Mouse (Mus musculus) lung, postnatal 0 days (tissue): ENCODE measurements at regions not wholly inside any gene's neighbourhood (a gene's known extent, or its start where the extent isn't known, plus 50 kb on each side); places are given as distances from the start of the nearest gene placed in this dataset.

Experiments used
- ATAC-seq: fragments of 200-750 bp; cut with Nextera tagmentation; 2 replicates; pipeline ENCODE4 v1.8.0; 2017; ENCODE audit warnings: moderate library complexity
- DNase-seq: peaks from one replicate; pipeline ENCODE4 v3.0.0-alpha.2; 2016; ENCODE audit warnings: low spot score
- H3K27ac ChIP-seq: fragments of 300-500 bp; sonication (generic); 2 replicates; pipeline ENCODE4 v1.5.1; 2014; ENCODE audit warnings: antibody characterized with exemption, mild to moderate bottlenecking, low read length, mixed read lengths
- H3K27me3 ChIP-seq: fragments of 300-500 bp; sonication (generic); replicated peaks from 2 replicates; pipeline ENCODE4 v1.6.1; 2014; ENCODE audit warnings: low read length, mixed read lengths; ENCODE audit not compliant: insufficient read depth
- H3K36me3 ChIP-seq: fragments of 300-500 bp; sonication (generic); 2 replicates; pipeline ENCODE4 v1.6.1; 2014; ENCODE audit warnings: low read length, mixed read lengths; ENCODE audit not compliant: insufficient read depth
- H3K4me1 ChIP-seq: fragments of 300-500 bp; sonication (generic); 2 replicates; pipeline ENCODE4 v1.6.1; 2014; ENCODE audit warnings: antibody characterized with exemption, low read depth, low read length, mixed read lengths; ENCODE audit not compliant: insufficient read depth
- H3K4me2 ChIP-seq: fragments of 300-500 bp; sonication (generic); replicated peaks from 2 replicates; pipeline ENCODE4 v1.6.1; 2014; ENCODE audit warnings: low read depth, mild to moderate bottlenecking, low read length, moderate library complexity, mixed read lengths
- H3K4me3 ChIP-seq: fragments of 300-500 bp; sonication (generic); 2 replicates; pipeline ENCODE4 v1.5.1; 2014; ENCODE audit warnings: low read depth, low read length
- H3K9ac ChIP-seq: fragments of 300-500 bp; sonication (generic); replicated peaks from 2 replicates; pipeline ENCODE4 v1.6.1; 2014; ENCODE audit warnings: low read depth, mild to moderate bottlenecking
- H3K9me3 ChIP-seq: fragments of 300-500 bp; sonication (generic); 2 replicates; pipeline ENCODE4 v1.6.1; 2016; ENCODE audit warnings: low read length, mixed read lengths
- CTCF ChIP-seq: IDR thresholded peaks from 2 replicates; pipeline ENCODE4 v1.5.1; 2016; ENCODE audit warnings: antibody characterized with exemption, mild to moderate bottlenecking
- EP300 ChIP-seq: IDR thresholded peaks from 2 replicates; pipeline ENCODE4 v1.6.1; 2016; ENCODE audit warnings: antibody characterized with exemption, mild to moderate bottlenecking, control low read depth
- WGBS: fragments of 180-500 bp; shearing (Covaris S2); extraction: QIAGEN DNeasy Blood & Tissue Kit; methylation state at CpG from one replicate; pipeline ENCODE4 v1.1.7; 2014; 5-methylcytosine and 5-hydroxymethylcytosine counted together

DNA sequence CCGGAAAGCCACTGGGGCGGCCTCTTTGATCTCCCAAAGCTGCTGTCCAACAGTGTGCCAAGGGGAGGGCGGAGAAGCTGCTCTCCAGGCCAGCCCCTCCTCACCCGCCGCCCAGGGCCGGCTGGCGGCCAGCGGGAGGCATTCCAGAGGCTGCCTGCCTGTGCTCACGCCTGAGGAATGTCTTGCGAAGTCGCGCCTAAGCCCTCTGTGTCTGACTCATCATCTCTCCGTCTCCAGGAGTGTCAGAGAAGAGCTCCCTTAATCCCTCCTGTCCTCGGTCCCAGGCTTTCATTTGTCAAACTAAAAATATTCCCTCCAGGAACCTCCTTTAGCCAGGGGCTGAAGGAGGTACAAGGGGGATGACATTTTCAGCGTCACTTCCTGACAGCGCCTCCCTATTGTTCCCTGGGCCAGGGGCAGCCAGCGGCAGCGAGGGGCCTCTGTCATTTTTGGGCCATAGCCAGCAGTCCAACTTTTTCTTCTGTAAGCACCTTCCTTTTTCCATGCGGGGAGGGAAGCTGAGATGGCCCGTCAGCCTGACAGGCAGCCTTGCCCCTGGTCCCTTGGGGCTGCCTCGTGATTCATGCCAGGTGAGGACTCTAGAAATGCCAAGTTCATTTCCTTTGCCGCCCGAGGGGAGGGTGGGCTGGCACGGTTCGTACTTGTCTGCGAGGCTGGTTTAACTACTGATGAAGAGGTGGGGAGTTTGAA, 113.4 kb downstream of the Gm525 start:
- H3K36me3 ChIP-seq: no peaks in the 10 kb centered on the region
- H3K9me3 ChIP-seq: no peaks in the 10 kb centered on the region
- H3K9ac ChIP-seq: no peak overlapping the region
- peak overlapping the region; percentile 66 for H3K27ac ChIP-seq
- peak; percentile 99 for ATAC-seq
- peak; percentile 95 for DNase-seq
- WGBS: 3% methylated on average over 26 of the region's 26 CpGs
- no peaks in the 10 kb centered on the region for H3K27me3 ChIP-seq
- 0 out of 2 replicates have a peak, but pooled peaks cover 4% of the 10 kb centered on the region for H3K4me1 ChIP-seq
- TF ChIP-seq CTCF: no peak
- TF ChIP-seq EP300: peak; percentile 85
- H3K4me2 ChIP-seq: peak overlapping the region; percentile 46
- H3K4me3 ChIP-seq: peak overlapping the region; percentile 14; the same call in 1 of the 2 replicates

- Histone ChIP-seq H3K4me2 (no peak overlapping the region), H3K27ac (no peak overlapping the region)
- peak; percentile 55 for DNase-seq
Observed at GRCm38 (mm10) chr11:89185862-89186261, 112.2 kb downstream of the Gm525 start.

GRCm38 (mm10) chr11:89181471-89181870, 107.8 kb downstream of the Gm525 start:
- TF ChIP-seq CTCF (no peak), EP300 (no peak)

More at GRCm38 (mm10) chr11:89185862-89186261, 112.2 kb downstream of the Gm525 start:
- no peak for TF ChIP-seq CTCF
- H3K27me3 ChIP-seq: no peaks in the 10 kb centered on the region
- H3K9ac ChIP-seq: no peak overlapping the region
- H3K9me3 ChIP-seq: no peaks in the 10 kb centered on the region
- no peaks in the 10 kb centered on the region for H3K36me3 ChIP-seq
- no peak overlapping the region for H3K4me3 ChIP-seq
- 18% methylated on average over 6 of the region's 6 CpGs for WGBS
- ATAC-seq: no peak
- H3K4me1 ChIP-seq: 0 out of 2 replicates have a peak, but pooled peaks cover 4% of the 10 kb centered on the region

DNA sequence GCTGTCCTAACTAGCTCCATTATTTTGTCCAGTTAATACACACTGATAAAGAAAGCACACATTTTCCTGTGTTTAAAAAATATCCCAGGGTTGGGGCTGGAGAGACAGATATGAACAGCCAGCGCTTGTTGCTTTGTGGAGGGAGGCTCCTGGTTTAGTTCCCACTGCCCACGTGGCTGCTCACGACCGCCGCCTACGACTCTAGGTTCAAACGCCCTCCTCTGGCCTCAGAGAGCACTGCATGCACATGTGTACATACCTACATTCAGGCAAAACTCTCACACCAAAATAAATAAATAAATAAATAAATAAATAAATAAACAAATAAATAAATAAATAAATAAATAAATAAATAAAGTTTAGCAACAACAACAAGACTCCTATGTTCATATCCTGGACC, 104.8 kb downstream of the Gm525 start:
- Histone ChIP-seq H3K9ac (no peak overlapping the region), H3K4me2 (no peak overlapping the region), H3K4me1 (no peaks in the 10 kb centered on the region), H3K36me3 (no peaks in the 10 kb centered on the region), H3K9me3 (no peaks in the 10 kb centered on the region), H3K27me3 (no peaks in the 10 kb centered on the region), H3K4me3 (no peak overlapping the region), H3K27ac (no peak overlapping the region)
- no peak for DNase-seq
- WGBS: 91% methylated on average over 7 of the region's 7 CpGs
- TF ChIP-seq CTCF (no peak), EP300 (no peak)
- no peak for ATAC-seq

More at GRCm38 (mm10) chr11:89181471-89181870, 107.8 kb downstream of the Gm525 start:
- Histone ChIP-seq H3K36me3 (no peaks in the 10 kb centered on the region), H3K4me1 (0 out of 2 replicates have a peak, but pooled peaks cover 1% of the 10 kb centered on the region), H3K4me3 (no peak overlapping the region), H3K4me2 (no peak overlapping the region), H3K27me3 (no peaks in the 10 kb centered on the region), H3K9ac (no peak overlapping the region), H3K9me3 (no peaks in the 10 kb centered on the region), H3K27ac (no peak overlapping the region)
- DNase-seq: peak; percentile 45
- whole genome bisulfite sequencing: 65% methylated on average over 5 of the region's 5 CpGs
- no peak for ATAC-seq

- H3K36me3 ChIP-seq: no peaks in the 10 kb centered on the region
- TF ChIP-seq CTCF: no peak
- no peak for TF ChIP-seq EP300
- no peak overlapping the region for H3K4me2 ChIP-seq
- no peak overlapping the region for H3K9ac ChIP-seq
- no peak overlapping the region for H3K4me3 ChIP-seq
- DNase-seq (peak; percentile 67), ATAC-seq (peak; percentile 87)
- H3K9me3 ChIP-seq: no peaks in the 10 kb centered on the region
- no peaks in the 10 kb centered on the region for H3K27me3 ChIP-seq
- under 1% methylated on average over 8 of the region's 9 CpGs for WGBS
- no peak overlapping the region for H3K27ac ChIP-seq
- no peaks in the 10 kb centered on the region for H3K4me1 ChIP-seq
Observed at GRCm38 (mm10) chr11:89175511-89175910, 101.9 kb downstream of the Gm525 start.

DNA sequence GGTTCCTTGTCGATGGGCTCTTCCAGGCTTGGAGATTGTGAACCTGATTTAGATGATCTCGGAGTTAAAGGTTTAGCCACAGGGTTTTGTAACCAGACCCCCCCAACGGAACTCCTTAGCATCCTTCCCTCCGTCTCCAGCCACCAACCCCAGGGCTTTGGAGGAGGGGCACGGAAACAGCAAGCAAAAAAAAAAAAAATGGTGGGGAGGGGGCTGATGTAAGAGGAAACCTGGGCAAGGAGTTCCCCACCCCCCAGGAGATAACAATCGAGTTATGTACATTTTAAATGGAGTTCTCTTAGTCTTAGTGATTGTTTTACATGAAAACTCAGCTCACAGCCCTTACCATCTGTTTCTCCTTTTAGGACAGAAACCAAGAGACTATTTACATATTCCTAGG, 101.3 kb downstream of the Gm525 start:
- no peak for ATAC-seq
- no peak overlapping the region for H3K9ac ChIP-seq

More for the DNA sequence above, 101.3 kb downstream of the Gm525 start:
- TF ChIP-seq CTCF: no peak
- no peak for TF ChIP-seq EP300
- Histone ChIP-seq H3K4me1 (no peaks in the 10 kb centered on the region), H3K27me3 (no peaks in the 10 kb centered on the region), H3K36me3 (no peaks in the 10 kb centered on the region), H3K4me3 (no peak overlapping the region), H3K9me3 (no peaks in the 10 kb centered on the region), H3K4me2 (no peak overlapping the region), H3K27ac (no peak overlapping the region)
- DNase-seq: no peak
- WGBS: 33% methylated on average over 6 of the region's 6 CpGs
